Comparison of ENCODE assay signal across 11 mouse cellular contexts in genomic region chr2:178622801-178623200, GRCm38 (mm10).
A peak's percentile ranks its signal among the peaks of the same experiment; 100 is the strongest.
DNase-seq lines count a peak whose midpoint lies in the region; ATAC-seq and TF ChIP-seq lines count a peak whose summit lies in the region.
"Had no signal": no experiment of that assay in that cellular context is flagged by ENCODE, and none has a peak within 500 bp of the region (broad histone marks: within the 10 kb centered on the region; RNA-seq: fewer than 3 reads in every experiment).

No protein-coding gene starts in this region.

- no peak overlapping the region for H3K4me3 ChIP-seq in kidney, embryonic 15.5 days (replicated peaks)
- no peak overlapping the region for H3K4me3 ChIP-seq in ES-Bruce4 (ENCODE audit: low read depth, low read length)
- no peak overlapping the region for H3K4me3 ChIP-seq in limb, embryonic 10.5 days
- H3K4me3 ChIP-seq in hindbrain, embryonic 14.5 days (replicated peaks; ENCODE audit: low read length), result no peak overlapping the region

- TF ChIP-seq CTCF in ES-Bruce4 (IDR thresholded peaks at IDR 0.05; ENCODE audit: low read depth, low read length), result no peak

- no peaks in the 10 kb centered on the region for H3K9me3 ChIP-seq in kidney, embryonic 15.5 days (replicated peaks)
- no peaks in the 10 kb centered on the region for H3K9me3 ChIP-seq in ES-Bruce4 (replicated peaks; ENCODE audit: control insufficient read depth, insufficient read depth, low read length, poor library complexity, severe bottlenecking)
- H3K9me3 ChIP-seq in limb, embryonic 10.5 days (replicated peaks), result no peaks in the 10 kb centered on the region
- no peaks in the 10 kb centered on the region for H3K9me3 ChIP-seq in hindbrain, embryonic 14.5 days (ENCODE audit: control insufficient read depth, low read length)

- DNase-seq in kidney, adult 18-20 months, result no peak
- peak; percentile 59 for DNase-seq in R1 (ENCODE audit: low read depth, low spot score)
- peak; percentile 51 for DNase-seq in limb, embryonic 10.5 days (ENCODE audit: low spot score)
- DNase-seq in urinary bladder, postnatal 25 days (ENCODE audit: low spot score), result no peak
- no peak for DNase-seq in adipocyte (ENCODE audit: low spot score)
- no peak for DNase-seq in hindbrain, embryonic 14.5 days (ENCODE audit: low spot score)
- DNase-seq: adrenal gland, postnatal 14 days; cerebellum, adult 9-11 months had no signal

- no peaks in the 10 kb centered on the region for H3K36me3 ChIP-seq in kidney, embryonic 15.5 days
- no peaks in the 10 kb centered on the region for H3K36me3 ChIP-seq in ES-Bruce4 (ENCODE audit: control insufficient read depth, insufficient read depth, low read length, poor library complexity, severe bottlenecking)
- H3K36me3 ChIP-seq in limb, embryonic 10.5 days, result no peaks in the 10 kb centered on the region
- no peaks in the 10 kb centered on the region for H3K36me3 ChIP-seq in hindbrain, embryonic 14.5 days (replicated peaks; ENCODE audit: control insufficient read depth, insufficient read depth)

- H3K4me2 ChIP-seq in kidney, embryonic 15.5 days, result no peak overlapping the region
- H3K4me2 ChIP-seq in hindbrain, embryonic 14.5 days (replicated peaks), result no peak overlapping the region

- no peaks in the 10 kb centered on the region for H3K27me3 ChIP-seq in kidney, embryonic 15.5 days
- no peaks in the 10 kb centered on the region for H3K27me3 ChIP-seq in ES-Bruce4 (ENCODE audit: control insufficient read depth, insufficient read depth, low read length, poor library complexity, severe bottlenecking)
- no peaks in the 10 kb centered on the region for H3K27me3 ChIP-seq in limb, embryonic 10.5 days (ENCODE audit: low read depth, poor library complexity, severe bottlenecking)
- no peaks in the 10 kb centered on the region for H3K27me3 ChIP-seq in hindbrain, embryonic 14.5 days (ENCODE audit: control insufficient read depth, insufficient read depth, low read length)

- ATAC-seq in kidney, embryonic 15.5 days (replicated peaks; ENCODE audit: low FRiP score), result peak; percentile 80
- ATAC-seq in hindbrain, embryonic 14.5 days (ENCODE audit: low FRiP score), result no peak

- H3K27ac ChIP-seq in kidney, embryonic 15.5 days, result no peak overlapping the region
- 0 out of 2 replicates have a peak overlapping the region, but pooled peaks have one; percentile 2 for H3K27ac ChIP-seq in ES-Bruce4 (ENCODE audit: insufficient read depth, low read length)
- peak overlapping the region; percentile 71 for H3K27ac ChIP-seq in limb, embryonic 10.5 days
- H3K27ac ChIP-seq in hindbrain, embryonic 14.5 days, result no peak overlapping the region
- H3K27ac ChIP-seq: macrophage had no signal

- peaks cover 13% of the 10 kb centered on the region for H3K4me1 ChIP-seq in kidney, embryonic 15.5 days
- no peaks in the 10 kb centered on the region for H3K4me1 ChIP-seq in ES-Bruce4 (ENCODE audit: control insufficient read depth, insufficient read depth, low read length)
- peaks cover 5% of the 10 kb centered on the region for H3K4me1 ChIP-seq in limb, embryonic 10.5 days
- no peaks in the 10 kb centered on the region for H3K4me1 ChIP-seq in hindbrain, embryonic 14.5 days (replicated peaks; ENCODE audit: control insufficient read depth, insufficient read depth, low read length)

- no peak overlapping the region for H3K9ac ChIP-seq in kidney, embryonic 15.5 days
- H3K9ac ChIP-seq in ES-Bruce4 (ENCODE audit: low read depth, poor library complexity, severe bottlenecking), result no peak overlapping the region
- no peak overlapping the region for H3K9ac ChIP-seq in hindbrain, embryonic 14.5 days

- TF ChIP-seq EP300 in ES-Bruce4 (IDR thresholded peaks at IDR 0.05; ENCODE audit: insufficient read depth, low read depth, low read length), result no peak

- 58% methylated on average over 3 of the region's 3 CpGs for WGBS in kidney, embryonic 15.5 days
- 59% methylated on average over 3 of the region's 3 CpGs for WGBS in limb, embryonic 10.5 days
- WGBS in hindbrain, embryonic 14.5 days, result 58% methylated on average over 3 of the region's 3 CpGs

- TF ChIP-seq POLR2A in ES-Bruce4 (IDR thresholded peaks at IDR 0.05; ENCODE audit: insufficient read depth, low read length), result no peak

Comparison
In these comparisons a context has a peak if more than half of its experiments do, and no peak if none do; other contexts are left out.
1. H3K27ac ChIP-seq: peak in ES-Bruce4 (single experiment) and limb, embryonic 10.5 days (single experiment); none in kidney, embryonic 15.5 days (single experiment) and hindbrain, embryonic 14.5 days (single experiment).
2. DNase-seq: peak in R1 (single experiment) and limb, embryonic 10.5 days (single experiment); none in kidney, adult 18-20 months (single experiment), urinary bladder, postnatal 25 days (single experiment), adipocyte (single experiment) and hindbrain, embryonic 14.5 days (single experiment).